Mouse (Mus musculus) effector memory CD4-positive, alpha-beta T cell, adult 7 months (primary cell): Measurements from ENCODE around the gene Slc39a13. TPM values are rescaled to one million over a fixed set of nuclear protein-coding genes. Genes with fewer than 3 reads are reported as not detected.

Experiments used
- polyA plus RNA-seq: library from polyadenylated mRNA; unstranded; fragments of 100-300 nt; shearing (Covaris generic); gene quantifications from one replicate; pipeline ENCODE4 v1.2.1, GENCODE M21; 2017

The Slc39a13 gene
- polyA plus RNA-seq, result 27.4 TPM

GRCm38 (mm10) chr2:91070076-91070800 is at the start of gene Slc39a13:
TSS of gene Slc39a13 (minus strand) at chr2:91070417.

GRCm38 (mm10) chr2:91117585-91118275 is 47.5 kb upstream of the Slc39a13 start, which contains the start of gene Mybpc3:
TSS of gene Mybpc3 (plus strand) at chr2:91118144.

DNA sequence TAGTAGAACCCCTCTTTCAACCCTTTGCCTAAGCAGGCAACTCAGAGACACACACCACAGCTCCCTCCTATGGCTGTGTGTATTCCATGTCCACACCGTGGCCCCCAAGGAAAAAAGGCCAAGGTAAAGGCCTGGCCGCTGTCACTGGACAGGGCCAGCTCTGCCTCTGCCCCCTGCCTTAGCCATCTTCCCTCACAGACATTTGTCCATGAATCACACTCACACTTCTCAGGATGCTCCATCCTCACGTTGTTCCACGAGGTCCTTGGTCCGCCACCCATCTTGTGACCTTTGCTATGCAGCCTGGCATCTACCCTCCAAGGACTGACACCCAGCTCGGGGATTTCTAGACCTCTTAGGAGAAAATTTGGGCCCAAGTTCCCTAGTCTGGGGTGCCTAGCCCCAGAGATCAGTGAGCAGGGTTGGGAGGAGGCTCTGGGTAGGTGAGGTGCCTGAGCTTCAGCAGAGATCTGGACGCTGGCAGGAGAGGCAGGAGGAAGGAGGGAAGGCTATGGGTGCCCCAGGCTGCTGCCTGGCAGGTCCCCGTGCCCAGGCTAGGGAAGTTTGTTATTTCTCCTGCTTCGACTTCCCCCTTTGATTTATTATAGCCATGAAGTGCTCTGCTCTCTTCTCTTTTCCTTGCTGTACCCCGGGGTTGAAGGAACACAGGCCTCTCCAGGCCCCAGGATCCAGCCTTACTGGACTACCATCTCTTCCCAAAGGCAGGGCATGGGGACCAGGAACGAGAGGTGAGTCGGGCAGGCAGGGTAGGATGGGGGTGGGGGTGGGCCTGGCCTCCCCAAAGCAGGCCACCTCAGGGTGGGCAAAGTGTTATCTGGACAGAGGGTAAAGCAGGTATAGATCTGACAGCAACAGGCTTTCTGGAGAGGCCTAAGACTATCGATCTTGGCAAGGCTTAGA is 11.8 kb upstream of the Slc39a13 start, which contains the start of gene Spi1:
Spi1 (plus strand) TSS at position 616 of the 921 bp plus-strand sequence.

GRCm38 (mm10) chr2:91053934-91054382 is 16.3 kb downstream of the Slc39a13 start, which contains the start of gene Psmc3:
TSS of gene Psmc3 (plus strand) at chr2:91054009.

DNA sequence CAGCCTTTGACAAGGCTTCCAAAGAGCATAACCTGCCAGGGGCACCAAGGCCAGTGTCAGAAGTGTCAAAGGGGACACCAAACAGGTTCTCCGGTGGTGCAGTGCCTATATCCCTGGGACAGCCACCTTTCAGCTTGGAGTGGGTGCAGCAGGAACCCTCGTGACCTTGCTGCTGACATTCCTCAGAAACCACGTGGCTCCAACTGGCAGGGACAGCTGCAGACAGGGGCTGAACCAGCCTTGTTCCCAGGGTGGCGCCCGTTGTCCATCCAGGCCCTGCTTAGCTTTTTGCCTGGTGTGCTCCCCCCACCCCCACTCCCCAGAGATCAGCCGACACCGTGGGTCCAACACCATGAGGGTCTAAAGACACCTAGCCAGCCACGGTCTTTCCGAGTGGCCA is 34.8 kb downstream of the Slc39a13 start, which contains the start of gene Rapsn:
Rapsn (plus strand) TSS at position 236 of the 400 bp plus-strand sequence.

Other genes starting within 250 kb of the Slc39a13 start
- 121 TPM for gene Mtch2, start 223.3 kb downstream of the Slc39a13 start, polyA plus RNA-seq
- 6.2 TPM for gene C1qtnf4, start 184.6 kb downstream of the Slc39a13 start, polyA plus RNA-seq
- 24.2 TPM for gene Kbtbd4, start 165.7 kb downstream of the Slc39a13 start, polyA plus RNA-seq
- gene Ndufs3, start 165.6 kb downstream of the Slc39a13 start, polyA plus RNA-seq, result 101 TPM
- 136 TPM for gene Celf1, start 130.0 kb downstream of the Slc39a13 start, polyA plus RNA-seq
- 0.39 TPM for gene Rapsn, start 34.8 kb downstream of the Slc39a13 start, polyA plus RNA-seq
- gene Psmc3, start 16.4 kb downstream of the Slc39a13 start, polyA plus RNA-seq, result 158 TPM
- gene Spi1, start 12.0 kb upstream of the Slc39a13 start, polyA plus RNA-seq, result 1.4 TPM
- gene Mybpc3, start 47.7 kb upstream of the Slc39a13 start, polyA plus RNA-seq, result 0.12 TPM
- gene Madd, start 113.4 kb upstream of the Slc39a13 start, polyA plus RNA-seq, result 227 TPM
- gene Nr1h3, start 132.4 kb upstream of the Slc39a13 start, polyA plus RNA-seq, result 0.63 TPM
- gene Acp2, start 132.5 kb upstream of the Slc39a13 start, polyA plus RNA-seq, result 6.3 TPM
- gene Ddb2, start 166.6 kb upstream of the Slc39a13 start, polyA plus RNA-seq, result 84.5 TPM
- gene Pacsin3, start 185.5 kb upstream of the Slc39a13 start, polyA plus RNA-seq, result 3.8 TPM
- gene Arfgap2, start 194.6 kb upstream of the Slc39a13 start, polyA plus RNA-seq, result 85.0 TPM